Mouse (Mus musculus) heart, postnatal 0 days (tissue): Measurements from ENCODE around the gene C1qtnf4. TPM values are rescaled to one million over a fixed set of nuclear protein-coding genes. Genes with fewer than 3 reads are reported as not detected.

ENCODE experiments used
- ATAC-seq: fragments of 200-750 bp; cut with Nextera tagmentation; 2 replicates; pipeline ENCODE4 v1.8.0; 2017; ENCODE audit warnings: low read depth, moderate number of reproducible peaks, moderate library complexity; ENCODE audit not compliant: insufficient read depth
- DNase-seq: peaks from one replicate; pipeline ENCODE4 v3.0.0-alpha.2; 2016; ENCODE audit warnings: low spot score
- H3K27ac ChIP-seq: fragments of 300-500 bp; sonication (generic); 2 replicates; pipeline ENCODE4 v1.5.1; 2014; ENCODE audit warnings: low read depth, mild to moderate bottlenecking
- H3K27me3 ChIP-seq: fragments of 300-500 bp; sonication (generic); 2 replicates; pipeline ENCODE4 v1.6.1; 2014; ENCODE audit warnings: low read length, mixed read lengths; ENCODE audit not compliant: control insufficient read depth, insufficient read depth
- H3K36me3 ChIP-seq: fragments of 300-500 bp; sonication (generic); replicated peaks from 2 replicates; pipeline ENCODE4 v1.6.1; 2014; ENCODE audit warnings: low read length, mixed read lengths; ENCODE audit not compliant: control insufficient read depth, insufficient read depth
- H3K4me1 ChIP-seq: fragments of 300-500 bp; sonication (generic); 2 replicates; pipeline ENCODE4 v1.6.1; 2014; ENCODE audit warnings: antibody characterized with exemption; ENCODE audit not compliant: control insufficient read depth, insufficient read depth
- H3K4me2 ChIP-seq: fragments of 300-500 bp; sonication (generic); 2 replicates; pipeline ENCODE4 v1.6.1; 2014; ENCODE audit warnings: low read depth, mild to moderate bottlenecking, low read length, moderate library complexity
- H3K4me3 ChIP-seq: fragments of 300-500 bp; sonication (generic); 2 replicates; pipeline ENCODE4 v1.5.1; 2014; ENCODE audit warnings: low read depth, low read length
- H3K9ac ChIP-seq: fragments of 300-500 bp; sonication (generic); replicated peaks from 2 replicates; pipeline ENCODE4 v1.6.1; 2014; ENCODE audit warnings: low read depth, low read length, mixed read lengths
- H3K9me3 ChIP-seq: fragments of 300-500 bp; sonication (generic); replicated peaks from 2 replicates; pipeline ENCODE4 v1.6.1; 2016; ENCODE audit warnings: low read length; ENCODE audit not compliant: control insufficient read depth
- CTCF ChIP-seq: IDR thresholded peaks from 2 replicates; pipeline ENCODE4 v1.5.1; 2016; ENCODE audit warnings: antibody characterized with exemption, control low read depth, low read depth
- EP300 ChIP-seq: IDR thresholded peaks from 2 replicates; pipeline ENCODE4 v1.6.1; 2016; ENCODE audit warnings: antibody characterized with exemption, low read depth
- WGBS: fragments of 180-500 bp; shearing (Covaris S2); extraction: QIAGEN DNeasy Blood & Tissue Kit; methylation state at CpG from one replicate; pipeline ENCODE4 v1.1.7; 2014; 5-methylcytosine and 5-hydroxymethylcytosine counted together
- polyA plus RNA-seq: library from polyadenylated mRNA; unstranded; fragments of >200 nt; fragmentation: Nextera tagmentation; extraction: Ambion mirVana; gene quantifications from 2 replicates; pipeline ENCODE4 v1.2.1, GENCODE M21; 2015
- total RNA-seq: library from RNA; depleted of rRNA; stranded (reverse); fragments of >200 nt; gene quantifications from 2 replicates; pipeline ENCODE4 v1.2.3, GENCODE M21; 2014; ENCODE audit warnings: low replicate concordance

C1qtnf4 gene
- total and polyA plus RNA-seq, 2 experiments from 2014 or later: 15.5 to 23.7 TPM

DNA sequence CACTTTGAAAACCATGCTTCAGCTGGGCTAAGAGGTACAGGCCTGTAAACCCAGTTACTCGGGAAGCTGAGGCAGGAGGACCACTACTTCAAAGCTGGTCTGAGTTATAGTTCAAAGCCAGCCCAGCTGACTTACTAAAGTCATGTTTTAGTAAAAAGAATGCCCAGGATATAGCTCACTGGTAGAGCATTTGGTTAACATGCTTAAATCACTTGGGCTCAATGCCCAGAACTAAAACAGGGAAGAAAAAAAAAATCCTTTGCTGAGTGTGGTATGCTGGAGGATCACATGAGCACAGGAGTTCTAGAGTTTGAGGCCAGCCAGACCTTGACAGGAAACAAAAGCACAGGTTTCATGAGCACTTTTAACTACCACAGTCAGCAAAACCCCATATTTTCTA is 26.0 kb downstream of the C1qtnf4 start:
- Histone ChIP-seq H3K4me2 (no peak overlapping the region), H3K4me3 (no peak overlapping the region), H3K4me1 (peaks cover 20% of the 10 kb centered on the region), H3K9ac (no peak overlapping the region), H3K27me3 (no peaks in the 10 kb centered on the region), H3K9me3 (no peaks in the 10 kb centered on the region), H3K27ac (no peak overlapping the region; the same call in 1 of the 2 replicates), H3K36me3 (peaks cover 66% of the 10 kb centered on the region)
- DNase-seq: no peak
- 63% methylated on average over 1 of the region's 1 CpGs for WGBS
- no peak for ATAC-seq
- TF ChIP-seq CTCF (no peak), EP300 (no peak)

DNA sequence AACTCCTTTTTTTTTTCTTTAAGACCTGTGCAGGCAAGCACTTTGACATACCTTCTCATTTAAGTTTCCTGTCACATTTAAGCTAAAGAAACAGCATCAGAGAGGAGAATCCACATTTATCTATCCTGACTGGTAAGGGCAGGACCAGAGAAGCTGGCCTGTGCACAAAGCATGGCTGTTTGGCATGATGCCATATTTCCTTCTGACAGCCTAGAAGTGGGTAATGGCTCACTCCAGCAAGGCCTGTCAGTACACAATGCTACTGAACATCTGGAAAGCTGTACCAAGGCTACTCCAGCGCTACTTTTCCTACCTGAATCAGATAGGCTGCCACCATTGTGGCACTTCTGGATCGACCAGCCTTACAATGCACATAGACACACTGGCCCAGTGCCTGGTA is 28.0 kb downstream of the C1qtnf4 start:
- peak overlapping the region; percentile 12; the same call in 1 of the 2 replicates for H3K27ac ChIP-seq
- DNase-seq: peak; percentile 65
- H3K27me3 ChIP-seq: no peaks in the 10 kb centered on the region
- 23% methylated on average over 2 of the region's 2 CpGs for WGBS
- H3K4me1 ChIP-seq: peaks cover 24% of the 10 kb centered on the region
- H3K4me3 ChIP-seq: no peak overlapping the region
- no peak for ATAC-seq
- TF ChIP-seq EP300: no peak
- TF ChIP-seq CTCF: no peak
- no peak overlapping the region for H3K4me2 ChIP-seq
- peaks cover 52% of the 10 kb centered on the region for H3K36me3 ChIP-seq
- H3K9ac ChIP-seq: no peak overlapping the region
- no peaks in the 10 kb centered on the region for H3K9me3 ChIP-seq

DNA sequence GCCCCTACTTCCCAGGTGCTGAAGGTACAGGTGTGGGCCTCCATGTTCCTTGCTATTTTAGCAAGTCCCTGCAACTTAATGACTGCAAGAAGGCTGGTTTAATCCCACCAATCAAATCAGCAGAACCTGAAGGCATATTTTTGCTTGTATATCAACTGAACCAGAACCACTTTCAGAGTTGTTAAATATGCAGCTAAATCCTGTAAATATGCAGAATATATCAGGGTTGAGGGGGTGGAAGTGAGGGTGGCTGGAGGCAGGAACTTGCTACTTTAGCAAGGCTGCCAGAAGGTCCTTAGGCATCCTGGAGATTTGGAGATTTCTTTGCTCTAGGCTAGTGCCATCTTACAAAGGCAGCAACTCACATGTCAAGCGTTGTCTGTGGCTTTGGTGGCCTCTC is 29.9 kb downstream of the C1qtnf4 start:
- DNase-seq: no peak
- Histone ChIP-seq H3K27ac (no peak overlapping the region), H3K9me3 (no peaks in the 10 kb centered on the region), H3K4me1 (peaks cover 28% of the 10 kb centered on the region), H3K27me3 (no peaks in the 10 kb centered on the region), H3K36me3 (peaks cover 33% of the 10 kb centered on the region), H3K4me2 (no peak overlapping the region), H3K9ac (no peak overlapping the region), H3K4me3 (no peak overlapping the region)
- WGBS: 74% methylated on average over 1 of the region's 1 CpGs
- no peak for TF ChIP-seq CTCF
- TF ChIP-seq EP300: no peak
- ATAC-seq: no peak

DNA sequence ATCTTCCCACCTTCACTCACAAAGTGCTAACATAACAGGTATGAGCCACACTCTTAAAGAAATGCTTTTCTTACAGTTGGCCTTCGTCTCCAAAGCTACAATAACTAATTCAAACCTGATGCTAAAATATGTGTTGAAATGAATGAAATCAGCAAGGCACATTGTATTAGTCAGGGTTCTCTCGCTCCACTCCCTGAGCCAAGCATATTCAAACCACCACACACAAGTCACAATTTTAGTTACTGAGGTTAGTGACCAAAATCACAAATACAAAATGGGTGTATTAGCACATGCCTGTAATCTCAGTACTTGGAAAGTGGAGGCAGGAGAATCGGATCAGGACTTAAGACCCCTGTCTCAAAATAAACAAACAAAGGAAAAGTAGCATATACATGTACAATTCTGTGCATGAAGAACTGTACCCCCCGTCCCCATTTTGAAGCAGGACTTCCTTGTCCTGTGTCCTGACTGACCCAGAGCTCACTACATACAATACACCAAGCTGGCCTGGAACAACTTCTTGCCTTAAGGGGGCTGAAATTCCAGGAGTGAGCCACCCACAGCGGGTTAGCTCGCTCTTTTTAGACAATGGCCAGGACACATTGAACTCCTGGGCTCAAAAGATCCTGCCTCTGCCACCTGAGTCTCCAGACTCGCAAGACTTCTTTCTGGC is 31.0 kb downstream of the C1qtnf4 start:
- ATAC-seq: no peak

DNA sequence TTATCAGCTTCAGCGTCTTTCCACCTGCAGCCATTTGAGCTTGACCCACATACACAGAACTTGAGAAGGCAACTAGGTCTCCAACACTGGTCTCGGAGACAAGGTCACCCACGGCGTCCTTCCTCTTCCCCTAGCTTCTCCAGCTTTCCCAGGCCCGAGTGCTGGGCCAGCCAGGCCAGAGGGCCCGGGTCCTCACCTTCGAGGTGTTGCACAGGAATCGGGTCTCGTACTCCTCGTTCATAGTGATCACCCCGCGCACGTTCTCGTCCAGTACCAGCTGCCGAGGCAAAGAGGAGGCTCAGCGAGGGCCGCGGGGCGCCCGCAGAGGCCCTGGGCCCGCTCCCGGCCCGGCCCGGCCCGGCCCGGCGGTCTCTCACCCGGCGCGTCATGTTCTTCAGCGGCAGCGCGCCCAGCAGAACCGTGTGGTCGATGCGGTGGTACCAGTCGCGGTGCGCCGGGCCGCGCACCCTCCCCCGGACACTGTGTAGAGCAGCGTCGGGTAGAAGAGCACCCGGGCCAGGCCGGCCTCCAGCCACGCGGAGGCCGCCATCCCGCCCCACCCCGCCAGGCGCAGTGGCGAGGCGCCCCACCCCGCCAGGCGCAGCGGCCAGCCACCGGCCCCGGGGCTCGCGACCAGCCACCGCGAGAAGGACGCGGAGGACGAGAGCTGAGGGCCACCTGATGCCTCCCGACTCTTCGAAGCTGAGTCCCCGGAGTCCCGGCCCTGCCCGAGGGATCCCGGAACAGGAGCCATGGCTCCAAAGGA is 31.8 kb downstream of the C1qtnf4 start:
- DNase-seq (peak; percentile 77), ATAC-seq (peak; percentile 87)
- H3K9me3 ChIP-seq: no peaks in the 10 kb centered on the region
- H3K36me3 ChIP-seq: peaks cover 16% of the 10 kb centered on the region
- no peak for TF ChIP-seq CTCF
- no peak for TF ChIP-seq EP300
- under 1% methylated on average over 70 of the region's 73 CpGs for WGBS
- H3K4me2 ChIP-seq: peak overlapping the region; percentile 78
- no peaks in the 10 kb centered on the region for H3K27me3 ChIP-seq
- peak overlapping the region; percentile 97 for H3K27ac ChIP-seq
- H3K4me1 ChIP-seq: peaks cover 39% of the 10 kb centered on the region
- H3K4me3 ChIP-seq: peak overlapping the region; percentile 78
- H3K9ac ChIP-seq: peak overlapping the region; percentile 99

More for the DNA sequence above, 31.0 kb downstream of the C1qtnf4 start:
- H3K9ac ChIP-seq: peak overlapping the region; percentile 99
- DNase-seq: no peak
- peaks cover 21% of the 10 kb centered on the region for H3K36me3 ChIP-seq
- peak overlapping the region; percentile 97 for H3K27ac ChIP-seq
- WGBS: 12% methylated on average over 7 of the region's 7 CpGs
- no peaks in the 10 kb centered on the region for H3K9me3 ChIP-seq
- no peaks in the 10 kb centered on the region for H3K27me3 ChIP-seq
- H3K4me2 ChIP-seq: peak overlapping the region; percentile 78
- H3K4me1 ChIP-seq: peaks cover 39% of the 10 kb centered on the region
- TF ChIP-seq CTCF: no peak
- no peak for TF ChIP-seq EP300
- H3K4me3 ChIP-seq: peak overlapping the region; percentile 78
